Comparison of ENCODE assay signal across 8 mouse cellular contexts in genomic region chr9:96364141-96364838, GRCm38 (mm10). TPM values are rescaled to one million over a fixed set of nuclear protein-coding genes. Genes with fewer than 3 reads are reported as not detected.
DNase-seq lines count a peak whose midpoint lies in the region; ATAC-seq and TF ChIP-seq lines count a peak whose summit lies in the region.

Gene Atp1b3 (minus strand): TSS chr9:96364442.

- peaks cover 13% of the 10 kb centered on the region for H3K4me1 ChIP-seq in hindbrain, postnatal 0 days (ENCODE audit: insufficient read depth, low read length)

- H3K4me2 ChIP-seq in hindbrain, postnatal 0 days (ENCODE audit: low read depth, low read length): peak within 1 kb of the TSS; percentile 62

- peak within 1 kb of the TSS; percentile 82 for H3K9ac ChIP-seq in hindbrain, postnatal 0 days (replicated peaks; ENCODE audit: low read length)

- DNase-seq in WW6 (ENCODE audit: low read depth, low spot score): peak; percentile 86
- peak; percentile 99 for DNase-seq in cerebellum, postnatal 4 days (ENCODE audit: low spot score in 2 of 2)
- DNase-seq in gastrocnemius, adult 2 months: peak; percentile 100
- peak; percentile 97 for DNase-seq in hindbrain, postnatal 0 days (ENCODE audit: low spot score)
- peak; percentile 99 for DNase-seq in left cerebral cortex, adult 2 months (ENCODE audit: extremely low spot score in 1 of 2, low spot score in 2 of 2)
- peak; percentile 98 for DNase-seq in right cerebral cortex, adult 2 months (ENCODE audit: low spot score in 2 of 2)
- DNase-seq in urinary bladder, postnatal 14 days (ENCODE audit: low spot score): peak; percentile 100

- H3K9me3 ChIP-seq in hindbrain, postnatal 0 days (ENCODE audit: low read length): no peaks in the 10 kb centered on the region

- H3K27ac ChIP-seq in gastrocnemius, adult 2 months: peak within 1 kb of the TSS; percentile 95
- H3K27ac ChIP-seq in hindbrain, postnatal 0 days: peak within 1 kb of the TSS; percentile 93
- H3K27ac ChIP-seq in left cerebral cortex, adult 2 months: peak within 1 kb of the TSS; percentile 87

- peak within 1 kb of the TSS; percentile 90 for H3K4me3 ChIP-seq in gastrocnemius, adult 2 months
- H3K4me3 ChIP-seq in hindbrain, postnatal 0 days (ENCODE audit: low read length): peak within 1 kb of the TSS; percentile 88
- H3K4me3 ChIP-seq in left cerebral cortex, adult 2 months: peak within 1 kb of the TSS; percentile 84

- H3K36me3 ChIP-seq in hindbrain, postnatal 0 days (ENCODE audit: insufficient read depth, low read length): no peaks in the 10 kb centered on the region

- intact Hi-C loops in gastrocnemius, adult 2 months (cut with DNase I): loop anchor here (5.0 kb wide), 1 partner anchor 113 kb away; the partner anchor contains the start of gene Rnf7
- intact Hi-C loops in left cerebral cortex, adult 2 months (cut with DNase I): loop anchor here (1.0 to 10.0 kb wide), 3 partner anchors 73 to 281 kb away; partner anchors contain the start of gene Rnf7

- WGBS in hindbrain, postnatal 0 days: under 1% methylated on average over 58 of the region's 81 CpGs

- H3K27me3 ChIP-seq in hindbrain, postnatal 0 days (ENCODE audit: insufficient read depth, low read length): no peaks in the 10 kb centered on the region

- peak; percentile 32; the same call in 1 of the 2 replicates for TF ChIP-seq CTCF in gastrocnemius, adult 2 months (IDR thresholded peaks at IDR 0.05)
- peak; percentile 32 for TF ChIP-seq CTCF in hindbrain, postnatal 0 days (IDR thresholded peaks at IDR 0.05; ENCODE audit: low read depth)
- no peak; the same call in 1 of the 2 replicates for TF ChIP-seq CTCF in left cerebral cortex, adult 2 months (IDR thresholded peaks at IDR 0.05)

- ATAC-seq in hindbrain, postnatal 0 days: peak; percentile 96
- ATAC-seq in megakaryocyte, adult 5-6 weeks (ENCODE audit: poor library complexity, severe bottlenecking): peak; percentile 88

RNA-seq across cellular contexts. Expression of gene Atp1b3, which starts in this region (rescaled TPM):
- total RNA-seq in gastrocnemius, adult 2 months (2021): 10 to 100 TPM; 31.2 to 31.4 TPM
- total RNA-seq in hindbrain, postnatal 0 days (2014; rRNA removed): 74.0 and 78.5 TPM in 2 replicates
- polyA plus RNA-seq in hindbrain, postnatal 0 days (2015; fragmentation: Nextera tagmentation; extraction: Ambion mirVana): 220 and 221 TPM in 2 replicates
- total RNA-seq in left cerebral cortex, adult 2 months (2021): 10 to 100 TPM; 81.7 to 89.0 TPM
- total RNA-seq in megakaryocyte, adult 5-6 weeks (2015): 226 and 247 TPM in 2 replicates
- total RNA-seq in megakaryocyte, adult 5-6 weeks (2017): 120 and 135 TPM in 2 replicates

Comparison
In these comparisons a context has a peak if more than half of its experiments do, and no peak if none do; other contexts are left out.
1. Peak in every context shown above with its lines: DNase-seq, ATAC-seq, H3K4me3 ChIP-seq and H3K27ac ChIP-seq.